In genomic region chr7:35054977-35055618, GRCm38 (mm10) we compare ENCODE assay signal across 8 mouse cellular contexts. TPM values are rescaled to one million over a fixed set of nuclear protein-coding genes. Genes with fewer than 3 reads are reported as not detected.
A peak's percentile ranks its signal among the peaks of the same experiment; 100 is the strongest.
DNase-seq lines count a peak whose midpoint lies in the region; ATAC-seq and TF ChIP-seq lines count a peak whose summit lies in the region.

No protein-coding gene starts in this region.

- peak overlapping the region; percentile 85; the same call in 1 of the 2 replicates for H3K27ac ChIP-seq in lung, embryonic 15.5 days
- H3K27ac ChIP-seq in embryonic fibroblast, embryonic 13.5 days (ENCODE audit: insufficient read depth, low read length) = peak overlapping the region; percentile 87
- H3K27ac ChIP-seq in limb, embryonic 12.5 days = peak overlapping the region; percentile 91
- peak overlapping the region; percentile 93 for H3K27ac ChIP-seq in neural tube, embryonic 15.5 days (replicated peaks)

- peaks cover 17% of the 10 kb centered on the region for H3K4me1 ChIP-seq in lung, embryonic 15.5 days
- H3K4me1 ChIP-seq in embryonic fibroblast, embryonic 13.5 days (ENCODE audit: control insufficient read depth, insufficient read depth, low read length) = peaks cover 3% of the 10 kb centered on the region
- peaks cover 11% of the 10 kb centered on the region for H3K4me1 ChIP-seq in limb, embryonic 12.5 days (replicated peaks)
- H3K4me1 ChIP-seq in neural tube, embryonic 15.5 days = peaks cover 29% of the 10 kb centered on the region

- WGBS in lung, embryonic 15.5 days = 47% methylated on average over 2 of the region's 2 CpGs
- WGBS in limb, embryonic 12.5 days = 56% methylated on average over 2 of the region's 2 CpGs
- WGBS in neural tube, embryonic 15.5 days = 39% methylated on average over 2 of the region's 2 CpGs

- no peaks in the 10 kb centered on the region for H3K27me3 ChIP-seq in lung, embryonic 15.5 days
- no peaks in the 10 kb centered on the region for H3K27me3 ChIP-seq in limb, embryonic 12.5 days
- H3K27me3 ChIP-seq in neural tube, embryonic 15.5 days (replicated peaks) = no peaks in the 10 kb centered on the region

- peaks cover 2% of the 10 kb centered on the region; the same call in 1 of the 2 replicates for H3K36me3 ChIP-seq in lung, embryonic 15.5 days
- H3K36me3 ChIP-seq in limb, embryonic 12.5 days = peaks cover 10% of the 10 kb centered on the region
- H3K36me3 ChIP-seq in neural tube, embryonic 15.5 days = peaks cover 8% of the 10 kb centered on the region

- DNase-seq in lung, postnatal 10 days = no peak
- no peak for DNase-seq in frontal cortex, postnatal 36 days (ENCODE audit: low spot score in 2 of 2)
- DNase-seq in frontal cortex, adult 2 months (ENCODE audit: extremely low spot score in 1 of 2, low spot score in 1 of 2) = no peak
- no peak for DNase-seq in urinary bladder, postnatal 4 days (ENCODE audit: low spot score in 2 of 2)

- H3K9ac ChIP-seq in lung, embryonic 15.5 days = peak overlapping the region; percentile 81
- H3K9ac ChIP-seq in limb, embryonic 12.5 days (replicated peaks) = peak overlapping the region; percentile 98
- peak overlapping the region; percentile 74 for H3K9ac ChIP-seq in neural tube, embryonic 15.5 days (replicated peaks)

- H3K9me3 ChIP-seq in lung, embryonic 15.5 days = peaks cover 3% of the 10 kb centered on the region; the same call in 1 of the 2 replicates
- no peaks in the 10 kb centered on the region for H3K9me3 ChIP-seq in limb, embryonic 12.5 days
- no peaks in the 10 kb centered on the region for H3K9me3 ChIP-seq in neural tube, embryonic 15.5 days (replicated peaks)

- TF ChIP-seq CTCF in embryonic fibroblast, embryonic 13.5 days (IDR thresholded peaks at IDR 0.05; ENCODE audit: borderline replicate concordance, insufficient read depth, low read length) = no peak

- peak overlapping the region; percentile 82 for H3K4me3 ChIP-seq in lung, embryonic 15.5 days
- H3K4me3 ChIP-seq in embryonic fibroblast, embryonic 13.5 days (ENCODE audit: insufficient read depth, low read length) = peak overlapping the region; percentile 90
- H3K4me3 ChIP-seq in limb, embryonic 12.5 days (replicated peaks) = peak overlapping the region; percentile 97
- peak overlapping the region; percentile 63 for H3K4me3 ChIP-seq in neural tube, embryonic 15.5 days (replicated peaks)

- no peak for ATAC-seq in lung, embryonic 15.5 days (ENCODE audit: borderline replicate concordance, extremely low read depth, low FRiP score, low TSS enrichment)
- ATAC-seq in limb, embryonic 12.5 days (ENCODE audit: insufficient number of reproducible peaks, insufficient read depth, low FRiP score, low TSS enrichment, low read depth) = no peak
- no peak for ATAC-seq in neural tube, embryonic 15.5 days (ENCODE audit: low FRiP score)

- H3K4me2 ChIP-seq in lung, embryonic 15.5 days = peak overlapping the region; percentile 74
- H3K4me2 ChIP-seq in limb, embryonic 12.5 days = peak overlapping the region; percentile 73
- H3K4me2 ChIP-seq in neural tube, embryonic 15.5 days = peak overlapping the region; percentile 81

- no peak for TF ChIP-seq POLR2A in embryonic fibroblast, embryonic 13.5 days (IDR thresholded peaks at IDR 0.05; ENCODE audit: low read depth, low read length)

RNA-seq across cellular contexts. Expression of gene Cebpg, which starts 1.3 kb away (rescaled TPM):
- polyA plus RNA-seq in lung, embryonic 15.5 days (2015; fragmentation: Nextera tagmentation; extraction: Ambion mirVana) = 42.3 and 44.9 TPM in 2 replicates
- polyA plus RNA-seq in embryonic fibroblast, embryonic 13.5 days (2011; ENCODE audit: insufficient read length, low read depth, missing spikeins) = 37.7 and 54.7 TPM in 2 replicates
- 55.5 and 58.0 TPM in 2 replicates for polyA plus RNA-seq in limb, embryonic 12.5 days (2016; fragmentation: Nextera tagmentation; extraction: Ambion mirVana)
- polyA plus RNA-seq in neural tube, embryonic 15.5 days (2015; fragmentation: Nextera tagmentation; extraction: Ambion mirVana) = 27.5 and 29.5 TPM in 2 replicates
- 21.2 and 25.4 TPM in 2 replicates for polyA plus RNA-seq in frontal cortex, adult 2 months (2012; rRNA removed)
